Mouse (Mus musculus) small intestine, adult 2 months (tissue): ENCODE data around the gene Slit1.

Experiments
- CTCF ChIP-seq: fragments of 200-500 bp; IDR thresholded peaks from 2 replicates; pipeline ENCODE4 v1.5.1; 2012; ENCODE audit warnings: low read depth, mild to moderate bottlenecking, control low read depth, inconsistent platforms, low read length, moderate library complexity, mixed read lengths; ENCODE audit not compliant: insufficient replicate concordance, insufficient read length; ENCODE audit errors: extremely low read depth
- POLR2A ChIP-seq: fragments of 200-500 bp; IDR thresholded peaks from 2 replicates; pipeline ENCODE4 v1.6.1; 2012; ENCODE audit warnings: low read depth, mild to moderate bottlenecking, control low read depth, inconsistent platforms, low read length, moderate library complexity

DNA sequence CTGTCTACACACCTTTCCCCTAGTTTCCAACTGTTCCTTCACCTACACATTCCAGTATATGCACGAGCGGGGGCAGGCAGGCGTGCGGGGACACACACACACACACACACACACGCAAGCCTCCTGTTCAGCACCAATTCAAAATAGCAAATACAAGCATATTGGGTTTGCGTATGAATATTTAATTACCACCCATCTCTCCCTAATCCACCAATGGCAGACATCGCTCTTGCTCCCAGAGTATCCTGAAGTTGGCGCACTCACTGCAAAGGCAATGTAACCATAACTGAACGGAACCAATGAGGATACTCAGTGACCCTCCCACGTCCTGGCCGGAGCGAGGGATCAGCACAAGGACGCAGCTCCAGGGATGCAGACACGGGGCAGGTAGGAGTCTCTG is 86.8 kb downstream of the Slit1 start:
- TF ChIP-seq CTCF (no peak), POLR2A (no peak)
